Mouse (Mus musculus): Measurements from ENCODE around the gene Arfgap2.
A peak's percentile ranks its signal among the peaks of the same experiment; 100 is the strongest.

The Arfgap2 gene

GRCm38 (mm10) chr2:91259493-91259892 is 5.3 kb upstream of the Arfgap2 start:
- DNase-seq: no peak

GRCm38 (mm10) chr2:91263692-91264660 is 798 bp upstream of the Arfgap2 start:
- DNase-seq: no peak

- no peak for DNase-seq
These were observed 3.3 kb downstream of the Arfgap2 start for GRCm38 (mm10) chr2:91268042-91268441.

- DNase-seq: no peak
These were observed 3.9 kb downstream of the Arfgap2 start for GRCm38 (mm10) chr2:91268706-91269105.

GRCm38 (mm10) chr2:91269687-91270133 is 4.9 kb downstream of the Arfgap2 start:
- DNase-seq: no peak

- DNase-seq: peak; percentile 78 to 85
These were observed 14.1 kb downstream of the Arfgap2 start for GRCm38 (mm10) chr2:91278749-91279371.

GRCm38 (mm10) chr2:91279372-91279755 is 14.6 kb downstream of the Arfgap2 start:
- DNase-seq: no peak

GRCm38 (mm10) chr2:91281366-91281765 is 16.6 kb downstream of the Arfgap2 start:
- DNase-seq: peak; percentile 33 to 55

- no peak for DNase-seq
These were observed 19.2 kb downstream of the Arfgap2 start for GRCm38 (mm10) chr2:91283972-91284371.

GRCm38 (mm10) chr2:91284375-91285199 is 19.8 kb downstream of the Arfgap2 start:
- DNase-seq: peak; percentile 76 to 81

- peak; percentile 92 to 93 for DNase-seq
These were observed 21.2 kb downstream of the Arfgap2 start for GRCm38 (mm10) chr2:91285885-91286505.

- DNase-seq: no peak
These were observed 22.8 kb downstream of the Arfgap2 start for GRCm38 (mm10) chr2:91287563-91287962.

- peak; percentile 24 to 28 for DNase-seq
These were observed 26.6 kb downstream of the Arfgap2 start for GRCm38 (mm10) chr2:91291197-91292007.

- no peak for DNase-seq
These were observed 29.5 kb downstream of the Arfgap2 start for GRCm38 (mm10) chr2:91294226-91294625.

GRCm38 (mm10) chr2:91295895-91296294 is 31.1 kb downstream of the Arfgap2 start:
- DNase-seq: no peak

- no peak for DNase-seq
These were observed 34.4 kb downstream of the Arfgap2 start for GRCm38 (mm10) chr2:91299156-91299555.

GRCm38 (mm10) chr2:91300784-91301183 is 36.0 kb downstream of the Arfgap2 start:
- DNase-seq: no peak

GRCm38 (mm10) chr2:91301836-91302235 is 37.1 kb downstream of the Arfgap2 start:
- DNase-seq: no peak

- no peak for DNase-seq
These were observed 38.1 kb downstream of the Arfgap2 start for GRCm38 (mm10) chr2:91302845-91303244.

- DNase-seq: no peak
These were observed 41.2 kb downstream of the Arfgap2 start for GRCm38 (mm10) chr2:91305926-91306325.

- DNase-seq: no peak
These were observed 41.8 kb downstream of the Arfgap2 start for GRCm38 (mm10) chr2:91306589-91306988.

- peak in 1 of 2 experiments; percentile 42 for DNase-seq
These were observed 43.9 kb downstream of the Arfgap2 start for GRCm38 (mm10) chr2:91308680-91309079.
